Mouse (Mus musculus) kidney, adult 2 months (tissue): ENCODE data around the gene Tubgcp2.

Experiments
- CTCF ChIP-seq: fragments of 200-500 bp; conservative IDR thresholded peaks from 2 replicates; pipeline ENCODE4 v1.5.1; 2011; ENCODE audit warnings: low read depth, mild to moderate bottlenecking, control low read depth, low read length, moderate library complexity, mixed read lengths; ENCODE audit not compliant: insufficient read depth, insufficient read length
- POLR2A ChIP-seq: fragments of 200-500 bp; IDR thresholded peaks from one replicate; pipeline ENCODE4 v1.6.1; 2011; ENCODE audit warnings: low read depth, low read length, control low read depth

DNA sequence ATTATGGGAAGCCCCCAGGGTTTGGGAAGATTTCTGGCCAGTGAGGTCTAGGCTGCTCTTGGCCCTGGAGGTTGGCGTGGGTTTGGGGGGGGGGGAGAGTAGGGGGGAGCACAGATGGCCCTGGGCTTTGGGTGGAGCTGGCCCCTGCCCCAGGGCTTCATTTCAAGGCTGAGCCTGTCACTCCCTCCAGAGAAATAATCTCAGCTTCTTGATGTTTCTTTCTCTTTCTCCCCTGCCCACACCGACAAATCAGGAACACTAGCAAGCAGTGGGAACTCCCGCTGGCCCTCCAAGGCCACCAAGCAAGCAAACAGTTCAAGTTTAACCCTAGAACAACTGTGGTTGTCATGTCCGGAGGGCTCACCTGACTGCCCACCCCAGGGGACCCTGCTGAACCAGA is 72.7 kb downstream of the Tubgcp2 start:
- no peak for TF ChIP-seq POLR2A
- TF ChIP-seq CTCF = no peak
